Mouse (Mus musculus): ENCODE data around the gene Mast1.

DNA sequence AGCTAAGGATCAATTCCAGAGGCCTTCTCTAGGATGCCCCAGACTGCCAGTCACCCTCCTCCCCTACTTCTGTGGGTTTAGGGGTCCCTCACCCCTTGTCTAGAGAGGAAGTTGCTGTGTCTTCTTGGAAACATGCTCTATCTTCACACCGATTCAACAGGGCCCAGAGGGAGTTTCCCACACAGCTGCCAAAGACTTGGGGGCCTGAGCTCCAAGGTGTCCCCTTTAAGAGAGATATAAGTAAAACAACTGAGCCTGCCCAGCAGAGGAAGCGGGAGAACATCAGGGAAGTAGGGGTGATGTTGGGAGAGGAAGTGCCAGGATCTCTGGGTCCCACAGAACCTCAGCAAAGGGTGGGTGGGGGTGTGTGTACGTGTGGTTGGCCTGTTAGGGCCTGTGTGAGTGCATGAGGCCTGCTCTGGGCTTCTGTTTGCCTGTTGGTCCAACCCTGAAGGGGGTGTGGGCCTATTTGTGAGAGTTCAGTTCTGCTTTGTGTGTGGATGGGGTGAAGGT is 45.4 kb upstream of the Mast1 start:
- TF ChIP-seq GATA1 (IDR thresholded peaks at IDR 0.05; ENCODE audit: borderline replicate concordance, low read length) (no peak), FLI1 (IDR thresholded peaks at IDR 0.05; ENCODE audit: low read length) (no peak)

All from megakaryocyte, embryonic 14.5 days (primary cell).